Mouse (Mus musculus): ENCODE measurements around the gene Mcm9. TPM values are rescaled to one million over a fixed set of nuclear protein-coding genes. Genes with fewer than 3 reads are reported as not detected.
"Not testable (repeated sequence)": the region's sequence is repeated elsewhere in the genome, so short reads cannot be mapped to it uniquely, and the experiment has no call there.

Mcm9 gene
- 6.3 and 6.4 TPM in 2 replicates for polyA plus RNA-seq (2015; fragmentation: Nextera tagmentation; extraction: Ambion mirVana)

DNA sequence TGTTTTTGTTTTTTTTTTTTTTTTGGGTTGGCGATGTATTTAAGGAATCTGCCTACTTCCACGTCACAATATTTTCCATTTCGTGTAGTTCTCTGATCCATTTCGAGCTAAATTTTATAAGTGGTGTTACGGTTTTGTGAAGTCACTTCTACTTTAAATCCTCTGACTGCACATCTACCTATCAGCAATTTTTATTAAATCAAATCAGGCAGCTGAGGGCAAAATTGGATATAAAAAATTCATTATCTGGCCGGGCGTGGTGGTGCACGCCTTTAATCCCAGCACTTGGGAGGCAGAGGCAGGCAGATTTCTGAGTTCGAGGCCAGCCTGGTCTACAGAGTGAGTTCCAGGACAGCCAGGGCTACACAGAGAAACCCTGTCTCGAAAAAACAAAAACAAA is at the start of gene Mcm9:
Gene Mcm9 (minus strand): TSS at position 101 of the 400 bp plus-strand sequence.
- H3K27me3 ChIP-seq (replicated peaks); ATAC-seq (replicated peaks); H3K9me3 ChIP-seq; H3K36me3 ChIP-seq (replicated peaks); H3K4me1 ChIP-seq: not testable (repeated sequence)
- WGBS = 61% methylated on average over 10 of the region's 10 CpGs
- Histone ChIP-seq H3K9ac (peak within 1 kb of the TSS; percentile 53), H3K4me2 (peak within 1 kb of the TSS; percentile 46), H3K27ac (peak within 1 kb of the TSS; percentile 87), H3K4me3 (peak within 1 kb of the TSS; percentile 58)

GRCm38 (mm10) chr10:53661788-53662187 is 31.5 kb upstream of the Mcm9 start:
- no peak for ATAC-seq (replicated peaks)
- Histone ChIP-seq H3K9ac (no peak overlapping the region), H3K4me2 (no peak overlapping the region), H3K27ac (no peak overlapping the region), H3K4me3 (no peak overlapping the region), H3K9me3 (no peaks in the 10 kb centered on the region), H3K27me3 (replicated peaks) (no peaks in the 10 kb centered on the region), H3K36me3 (replicated peaks) (no peaks in the 10 kb centered on the region), H3K4me1 (no peaks in the 10 kb centered on the region)
- WGBS = 78% methylated on average over 4 of the region's 4 CpGs

DNA sequence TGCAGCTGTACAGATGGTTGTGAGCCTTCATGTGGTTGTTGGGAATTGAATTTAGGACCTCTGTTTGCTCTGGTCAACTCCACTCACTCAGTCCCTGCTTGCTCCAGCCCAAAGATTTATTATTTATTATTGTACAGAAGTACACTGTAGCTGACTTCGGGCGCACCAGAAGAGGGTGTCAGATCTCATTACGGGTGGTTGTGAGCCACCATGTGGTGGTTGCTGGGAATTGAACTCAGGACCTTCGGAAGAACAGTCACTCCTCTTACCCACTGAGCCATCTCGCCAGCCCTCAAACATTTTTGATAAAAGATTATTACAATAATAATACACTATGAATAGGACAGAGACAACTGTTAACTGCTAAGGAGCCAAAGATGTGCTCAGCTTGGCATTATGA is 24.0 kb upstream of the Mcm9 start:
- not testable (repeated sequence) for ATAC-seq (replicated peaks); H3K27ac ChIP-seq; H3K27me3 ChIP-seq (replicated peaks); H3K4me2 ChIP-seq; H3K9ac ChIP-seq; H3K9me3 ChIP-seq; H3K4me3 ChIP-seq; H3K36me3 ChIP-seq (replicated peaks); H3K4me1 ChIP-seq
- 87% methylated on average over 5 of the region's 5 CpGs for WGBS

- no peak for ATAC-seq (replicated peaks)
- Histone ChIP-seq H3K9me3 (no peaks in the 10 kb centered on the region), H3K27me3 (replicated peaks) (no peaks in the 10 kb centered on the region), H3K4me2 (no peak overlapping the region), H3K27ac (no peak overlapping the region), H3K36me3 (replicated peaks) (0 out of 2 replicates have a peak, but pooled peaks cover 4% of the 10 kb centered on the region), H3K4me1 (no peaks in the 10 kb centered on the region), H3K9ac (no peak overlapping the region), H3K4me3 (no peak overlapping the region)
- 82% methylated on average over 2 of the region's 2 CpGs for WGBS
Measured at GRCm38 (mm10) chr10:53650683-53651082, 20.4 kb upstream of the Mcm9 start.

DNA sequence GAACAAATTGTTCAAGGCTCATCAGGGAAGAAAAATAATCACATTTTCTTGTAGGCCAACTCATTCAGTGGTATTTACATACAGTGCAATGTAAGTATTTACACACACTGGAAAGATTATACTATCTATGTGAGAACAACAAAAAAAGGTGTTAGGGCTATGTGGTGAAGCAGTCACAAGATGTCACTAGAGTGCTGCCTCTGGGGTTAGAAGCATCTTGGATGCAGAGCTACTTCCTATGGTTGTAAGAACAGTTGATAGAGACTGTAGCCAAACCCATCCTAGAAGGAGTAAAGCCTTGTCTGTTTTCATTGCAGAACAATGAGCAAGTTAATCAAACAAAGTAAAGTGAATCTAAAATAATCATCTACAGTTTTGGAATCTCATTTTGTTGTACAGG is 11.3 kb upstream of the Mcm9 start:
- Histone ChIP-seq H3K9me3 (no peaks in the 10 kb centered on the region), H3K36me3 (replicated peaks) (no peaks in the 10 kb centered on the region), H3K27me3 (replicated peaks) (no peaks in the 10 kb centered on the region), H3K4me2 (no peak overlapping the region), H3K9ac (no peak overlapping the region), H3K27ac (no peak overlapping the region), H3K4me3 (no peak overlapping the region), H3K4me1 (no peaks in the 10 kb centered on the region)
- ATAC-seq (replicated peaks) = peak; percentile 92

- WGBS = 90% methylated on average over 13 of the region's 13 CpGs
- H3K36me3 ChIP-seq (replicated peaks) = no peaks in the 10 kb centered on the region
- ATAC-seq (replicated peaks) = no peak
- no peak overlapping the region for H3K27ac ChIP-seq
- no peaks in the 10 kb centered on the region for H3K4me1 ChIP-seq
- H3K9ac ChIP-seq = no peak overlapping the region
- no peaks in the 10 kb centered on the region for H3K9me3 ChIP-seq
- no peak overlapping the region for H3K4me3 ChIP-seq
- H3K4me2 ChIP-seq = no peak overlapping the region
- no peaks in the 10 kb centered on the region for H3K27me3 ChIP-seq (replicated peaks)
Measured at GRCm38 (mm10) chr10:53635246-53635971, 5.2 kb upstream of the Mcm9 start.

- Histone ChIP-seq H3K4me1 (no peaks in the 10 kb centered on the region), H3K4me3 (no peak overlapping the region), H3K36me3 (replicated peaks) (no peaks in the 10 kb centered on the region), H3K9ac (no peak overlapping the region), H3K27me3 (replicated peaks) (no peaks in the 10 kb centered on the region), H3K4me2 (no peak overlapping the region), H3K9me3 (no peaks in the 10 kb centered on the region), H3K27ac (no peak overlapping the region)
- ATAC-seq (replicated peaks) = no peak
- WGBS = 71% methylated on average over 10 of the region's 10 CpGs
Measured at GRCm38 (mm10) chr10:53634160-53634559, 3.9 kb upstream of the Mcm9 start.

- Histone ChIP-seq H3K4me2 (peak overlapping the region; percentile 46), H3K4me1 (peaks cover 5% of the 10 kb centered on the region; the same call in 1 of the 2 replicates), H3K36me3 (replicated peaks) (no peaks in the 10 kb centered on the region), H3K9ac (peak overlapping the region; percentile 53), H3K27ac (peak overlapping the region; percentile 87), H3K27me3 (replicated peaks) (no peaks in the 10 kb centered on the region), H3K9me3 (no peaks in the 10 kb centered on the region), H3K4me3 (peak overlapping the region; percentile 58)
- peak; percentile 98 for ATAC-seq (replicated peaks)
- WGBS = 1% methylated on average over 35 of the region's 35 CpGs
Measured at GRCm38 (mm10) chr10:53629918-53630250, 355 bp downstream of the Mcm9 start.

- Histone ChIP-seq H3K9ac (peak overlapping the region; percentile 53), H3K27ac (peak overlapping the region; percentile 87), H3K27me3 (replicated peaks) (no peaks in the 10 kb centered on the region), H3K9me3 (no peaks in the 10 kb centered on the region), H3K4me3 (peak overlapping the region; percentile 58), H3K4me2 (peak overlapping the region; percentile 46), H3K4me1 (peaks cover 5% of the 10 kb centered on the region; the same call in 1 of the 2 replicates), H3K36me3 (replicated peaks) (no peaks in the 10 kb centered on the region)
- peak; percentile 90 for ATAC-seq (replicated peaks)
- WGBS = under 1% methylated on average over 67 of the region's 67 CpGs
Measured at GRCm38 (mm10) chr10:53629247-53629917, 857 bp downstream of the Mcm9 start.

GRCm38 (mm10) chr10:53615850-53616616 is 14.2 kb downstream of the Mcm9 start:
- Histone ChIP-seq H3K9ac (no peak overlapping the region), H3K36me3 (replicated peaks) (peaks cover 18% of the 10 kb centered on the region), H3K27ac (no peak overlapping the region), H3K9me3 (no peaks in the 10 kb centered on the region), H3K4me1 (no peaks in the 10 kb centered on the region), H3K4me2 (no peak overlapping the region), H3K4me3 (no peak overlapping the region), H3K27me3 (replicated peaks) (no peaks in the 10 kb centered on the region)
- WGBS = 89% methylated on average over 8 of the region's 8 CpGs
- ATAC-seq (replicated peaks) = no peak

DNA sequence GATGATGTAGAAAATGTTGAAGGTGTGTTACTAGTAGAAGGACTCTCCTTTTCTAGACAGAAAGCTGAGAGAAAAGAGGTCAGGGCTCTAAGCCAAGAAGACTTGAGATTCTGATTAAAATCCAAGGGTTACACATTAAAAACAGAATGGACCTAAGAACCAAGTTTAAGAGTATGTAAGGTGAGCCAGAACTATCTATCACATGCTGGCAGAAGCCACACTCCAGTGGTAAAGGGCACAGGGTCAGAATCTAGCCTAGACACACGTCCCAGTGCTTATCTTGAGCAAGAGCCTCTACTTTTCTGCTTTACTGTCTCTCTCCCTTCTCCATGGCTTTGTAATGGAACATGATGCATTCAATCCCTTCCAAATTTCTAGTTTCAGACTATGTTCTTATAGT is 16.3 kb downstream of the Mcm9 start:
- H3K27ac ChIP-seq = no peak overlapping the region
- no peak overlapping the region for H3K9ac ChIP-seq
- H3K9me3 ChIP-seq = no peaks in the 10 kb centered on the region
- 81% methylated on average over 1 of the region's 1 CpGs for WGBS
- ATAC-seq (replicated peaks) = no peak
- H3K4me1 ChIP-seq = no peaks in the 10 kb centered on the region
- no peaks in the 10 kb centered on the region for H3K27me3 ChIP-seq (replicated peaks)
- no peak overlapping the region for H3K4me2 ChIP-seq
- peaks cover 28% of the 10 kb centered on the region for H3K36me3 ChIP-seq (replicated peaks)
- no peak overlapping the region for H3K4me3 ChIP-seq

DNA sequence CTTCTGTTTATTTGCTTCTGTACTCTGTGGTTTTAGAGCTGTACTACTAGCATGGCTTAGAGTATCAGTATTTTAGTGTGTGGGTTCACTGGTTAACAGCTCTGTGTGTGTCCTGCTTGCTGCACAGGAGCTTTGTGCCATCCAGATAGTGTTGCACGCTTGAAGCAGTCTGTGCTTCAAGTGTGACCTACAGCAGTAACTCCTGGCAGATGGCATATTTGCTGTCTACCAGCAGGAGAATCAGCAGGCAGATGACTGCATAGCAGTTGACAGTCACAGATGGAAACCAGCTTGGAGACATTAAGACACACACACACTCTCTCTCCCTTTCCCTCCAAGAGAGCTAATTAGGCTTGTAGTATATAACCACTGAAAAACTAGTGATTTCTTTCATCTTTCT is 18.1 kb downstream of the Mcm9 start:
- no peak overlapping the region for H3K27ac ChIP-seq
- ATAC-seq (replicated peaks) = no peak

More for the DNA sequence above, 18.1 kb downstream of the Mcm9 start:
- no peak overlapping the region for H3K9ac ChIP-seq
- no peaks in the 10 kb centered on the region for H3K27me3 ChIP-seq (replicated peaks)
- peaks cover 30% of the 10 kb centered on the region for H3K36me3 ChIP-seq (replicated peaks)
- no peaks in the 10 kb centered on the region for H3K9me3 ChIP-seq
- no peak overlapping the region for H3K4me2 ChIP-seq
- H3K4me3 ChIP-seq = no peak overlapping the region
- 75% methylated on average over 1 of the region's 1 CpGs for WGBS
- H3K4me1 ChIP-seq = no peaks in the 10 kb centered on the region

Measured in midbrain, embryonic 15.5 days (tissue).